Mouse (Mus musculus): ENCODE results near the gene Eipr1.

DNA sequence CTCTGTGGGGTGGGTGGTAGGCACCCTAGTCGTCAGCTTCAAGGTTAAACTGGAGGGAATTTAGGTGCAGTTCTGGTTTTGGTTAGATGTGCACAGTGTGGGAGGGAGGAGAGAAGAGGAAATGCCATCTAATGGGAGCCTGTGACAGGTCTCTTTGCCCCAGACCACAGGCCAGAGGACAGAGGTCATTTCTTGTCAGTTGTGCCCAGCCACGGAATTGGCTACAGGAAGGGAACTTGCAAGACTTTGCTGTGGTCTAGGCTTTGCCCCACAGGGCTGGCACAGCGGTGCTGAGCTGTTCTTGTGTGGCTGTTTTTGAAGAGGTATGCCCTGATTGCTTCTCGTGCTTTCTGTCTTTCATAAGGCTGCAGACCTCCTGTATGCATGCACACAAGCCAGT lies 48.8 kb downstream of the Eipr1 start:
- TF ChIP-seq CTCF (IDR thresholded peaks at IDR 0.05; ENCODE audit: low read depth, low read length) = no peak
- no peak for TF ChIP-seq POLR2A (IDR thresholded peaks at IDR 0.05; ENCODE audit: extremely low read depth, insufficient read depth, low read length)

All from liver, adult 2 months (tissue).